Mouse (Mus musculus) liver, embryonic 11.5 days (tissue): ENCODE results near the gene Rcl1. TPM values are rescaled to one million over a fixed set of nuclear protein-coding genes. Genes with fewer than 3 reads are reported as not detected.

Source experiments
- ATAC-seq: fragments of 200-750 bp; cut with Nextera tagmentation; replicated peaks from 2 replicates; pipeline ENCODE4 v1.8.0; 2017; ENCODE audit warnings: moderate number of reproducible peaks, mild to moderate bottlenecking, moderate TSS enrichment, moderate library complexity; ENCODE audit not compliant: low FRiP score
- DNase-seq: peaks from one replicate; pipeline ENCODE4 v3.0.0-alpha.2; 2017; ENCODE audit warnings: low spot score
- H3K27ac ChIP-seq: fragments of 300-500 bp; sonication (generic); 2 replicates; pipeline ENCODE4 v1.5.1; 2014; ENCODE audit warnings: mild to moderate bottlenecking, low read depth, low read length, control low read depth
- H3K27me3 ChIP-seq: fragments of 300-500 bp; sonication (generic); replicated peaks from 2 replicates; pipeline ENCODE4 v1.6.1; 2014; ENCODE audit warnings: low read length, mixed read lengths; ENCODE audit not compliant: control insufficient read depth, insufficient read depth
- H3K36me3 ChIP-seq: fragments of 300-500 bp; sonication (generic); 2 replicates; pipeline ENCODE4 v1.6.1; 2014; ENCODE audit warnings: mild to moderate bottlenecking, low read length, moderate library complexity, mixed read lengths; ENCODE audit not compliant: control insufficient read depth, insufficient read depth
- H3K4me1 ChIP-seq: fragments of 300-500 bp; sonication (generic); replicated peaks from 2 replicates; pipeline ENCODE4 v1.6.1; 2014; ENCODE audit warnings: low read length, mixed read lengths; ENCODE audit not compliant: control insufficient read depth, insufficient read depth
- H3K4me2 ChIP-seq: fragments of 300-500 bp; sonication (generic); 2 replicates; pipeline ENCODE4 v1.6.1; 2014; ENCODE audit warnings: mild to moderate bottlenecking, control low read depth, moderate library complexity
- H3K4me3 ChIP-seq: fragments of 300-500 bp; sonication (generic); 2 replicates; pipeline ENCODE4 v1.5.1; 2014; ENCODE audit warnings: low read depth, low read length, control low read depth
- H3K9ac ChIP-seq: fragments of 300-500 bp; sonication (generic); 2 replicates; pipeline ENCODE4 v1.6.1; 2014; ENCODE audit warnings: low read depth, low read length, control low read depth
- H3K9me3 ChIP-seq: fragments of 300-500 bp; sonication (generic); 2 replicates; pipeline ENCODE4 v1.6.1; 2016; ENCODE audit warnings: low read length, inconsistent platforms, mixed read lengths; ENCODE audit not compliant: control insufficient read depth
- WGBS: fragments of 180-500 bp; shearing (Covaris S2); extraction: QIAGEN DNeasy Blood & Tissue Kit; methylation state at CpG from one replicate; pipeline ENCODE4 v1.1.7; 2014; 5-methylcytosine and 5-hydroxymethylcytosine counted together
- polyA plus RNA-seq: library from polyadenylated mRNA; unstranded; fragments of >200 nt; fragmentation: Nextera tagmentation; extraction: Ambion mirVana; gene quantifications from 2 replicates; pipeline ENCODE4 v1.2.1, GENCODE M21; 2014

The Rcl1 gene
- polyA plus RNA-seq, 1 experiment from 2014 or later: 114 TPM

DNA sequence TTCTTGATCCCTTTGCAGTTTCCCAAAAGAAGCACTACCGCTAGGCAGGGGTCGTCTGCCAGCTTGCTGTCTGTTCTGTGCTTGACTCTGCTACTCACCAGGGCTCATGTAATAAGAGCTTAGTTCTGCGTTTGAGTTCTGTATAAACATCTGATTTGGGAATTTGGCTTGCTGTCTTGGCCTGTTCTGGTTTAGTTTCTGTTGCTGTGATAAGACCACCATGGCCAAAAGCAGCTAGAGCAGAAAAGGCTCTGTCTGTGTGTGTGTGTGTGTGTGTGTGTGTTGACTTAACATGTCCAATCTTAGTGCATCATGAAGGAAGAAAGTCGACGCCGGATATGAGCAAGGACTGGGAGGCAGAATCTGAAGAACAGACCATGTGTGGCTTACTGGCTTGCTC is 44.2 kb downstream of the Rcl1 start:
- H3K36me3 ChIP-seq: peaks cover 7% of the 10 kb centered on the region; the same call in 1 of the 2 replicates
- H3K4me1 ChIP-seq: no peaks in the 10 kb centered on the region; the same call in 1 of the 2 replicates
- ATAC-seq (no peak), DNase-seq (no peak)
- H3K27ac ChIP-seq: no peak overlapping the region
- no peak overlapping the region for H3K9ac ChIP-seq
- H3K4me3 ChIP-seq: no peak overlapping the region
- no peaks in the 10 kb centered on the region for H3K9me3 ChIP-seq
- no peaks in the 10 kb centered on the region for H3K27me3 ChIP-seq
- no peak overlapping the region for H3K4me2 ChIP-seq
- WGBS: 84% methylated on average over 6 of the region's 6 CpGs

DNA sequence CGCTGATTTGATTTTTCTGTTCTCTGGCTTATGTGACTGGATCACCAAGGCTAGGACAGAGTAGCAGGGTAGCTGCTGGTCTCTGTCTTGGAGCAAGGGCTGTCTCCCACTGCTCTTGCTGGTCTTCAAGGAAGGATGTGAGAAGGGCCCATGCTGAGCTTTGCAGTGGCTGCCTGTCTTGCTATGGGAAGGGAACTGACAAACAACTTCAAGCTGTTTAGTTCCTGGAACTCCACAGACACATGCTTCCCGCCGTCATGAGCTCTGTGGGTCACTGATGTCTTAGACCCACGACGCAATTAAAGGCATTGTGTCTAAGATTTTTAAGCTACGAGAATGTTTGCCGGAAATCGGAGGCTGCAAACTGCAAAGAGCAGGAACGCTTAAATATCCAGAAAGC is 45.6 kb downstream of the Rcl1 start:
- H3K4me2 ChIP-seq: no peak overlapping the region
- no peaks in the 10 kb centered on the region for H3K4me1 ChIP-seq
- no peak overlapping the region for H3K4me3 ChIP-seq
- H3K27me3 ChIP-seq: no peaks in the 10 kb centered on the region
- peaks cover 7% of the 10 kb centered on the region; the same call in 1 of the 2 replicates for H3K36me3 ChIP-seq
- no peak overlapping the region for H3K27ac ChIP-seq
- DNase-seq: no peak
- 86% methylated on average over 9 of the region's 9 CpGs for WGBS
- no peak overlapping the region for H3K9ac ChIP-seq
- no peaks in the 10 kb centered on the region for H3K9me3 ChIP-seq
- no peak for ATAC-seq

- WGBS: 61% methylated on average over 6 of the region's 6 CpGs
These were observed 48.4 kb downstream of the Rcl1 start for GRCm38 (mm10) chr19:29149583-29149982.

GRCm38 (mm10) chr19:29150038-29150437 is 48.9 kb downstream of the Rcl1 start:
- DNase-seq (no peak), ATAC-seq (no peak)
- H3K4me1 ChIP-seq: no peaks in the 10 kb centered on the region
- H3K27me3 ChIP-seq: no peaks in the 10 kb centered on the region
- no peak overlapping the region for H3K9ac ChIP-seq
- no peaks in the 10 kb centered on the region; the same call in 1 of the 2 replicates for H3K36me3 ChIP-seq
- H3K4me2 ChIP-seq: no peak overlapping the region
- no peak overlapping the region for H3K4me3 ChIP-seq
- WGBS: 60% methylated on average over 6 of the region's 6 CpGs
- H3K27ac ChIP-seq: no peak overlapping the region
- H3K9me3 ChIP-seq: no peaks in the 10 kb centered on the region

More at GRCm38 (mm10) chr19:29149583-29149982, 48.4 kb downstream of the Rcl1 start:
- no peaks in the 10 kb centered on the region for H3K4me1 ChIP-seq
- no peak overlapping the region for H3K9ac ChIP-seq
- H3K9me3 ChIP-seq: no peaks in the 10 kb centered on the region
- H3K4me3 ChIP-seq: no peak overlapping the region
- no peak overlapping the region for H3K4me2 ChIP-seq
- DNase-seq (no peak), ATAC-seq (no peak)
- H3K27ac ChIP-seq: no peak overlapping the region
- no peaks in the 10 kb centered on the region for H3K27me3 ChIP-seq
- peaks cover 4% of the 10 kb centered on the region; the same call in 1 of the 2 replicates for H3K36me3 ChIP-seq

DNA sequence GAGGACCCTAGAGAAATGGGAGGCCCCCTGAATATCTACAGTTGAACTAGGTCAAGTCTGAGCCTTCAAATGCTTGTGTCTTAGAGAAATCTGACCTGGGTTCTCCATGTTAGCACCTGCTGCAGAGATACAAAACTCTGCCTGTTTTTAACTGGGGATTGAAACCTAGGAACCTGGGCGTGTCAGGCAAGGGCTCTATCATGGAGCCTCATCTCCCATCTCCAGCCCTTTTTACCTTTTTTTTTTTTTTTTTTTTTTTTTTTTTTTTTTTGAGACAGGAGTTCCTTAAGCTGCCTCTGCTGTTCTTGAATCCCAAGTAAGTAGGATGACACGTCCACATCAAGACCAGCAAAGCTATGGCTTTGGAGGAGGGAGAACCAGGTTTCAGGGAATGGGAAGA is 50.3 kb downstream of the Rcl1 start:
- Histone ChIP-seq H3K4me2 (no peak overlapping the region), H3K9me3 (no peaks in the 10 kb centered on the region), H3K27ac (no peak overlapping the region), H3K9ac (no peak overlapping the region), H3K27me3 (no peaks in the 10 kb centered on the region), H3K4me3 (no peak overlapping the region), H3K36me3 (no peaks in the 10 kb centered on the region), H3K4me1 (no peaks in the 10 kb centered on the region)
- 79% methylated on average over 2 of the region's 2 CpGs for WGBS
- DNase-seq: no peak
- ATAC-seq: no peak

- WGBS: 77% methylated on average over 3 of the region's 3 CpGs
These were observed 54.4 kb downstream of the Rcl1 start for GRCm38 (mm10) chr19:29155552-29155951.

GRCm38 (mm10) chr19:29156417-29156816 is 55.2 kb downstream of the Rcl1 start:
- 48% methylated on average over 3 of the region's 3 CpGs for WGBS

More at GRCm38 (mm10) chr19:29155552-29155951, 54.4 kb downstream of the Rcl1 start:
- no peaks in the 10 kb centered on the region for H3K27me3 ChIP-seq
- DNase-seq (no peak), ATAC-seq (no peak)
- H3K9ac ChIP-seq: no peak overlapping the region
- no peaks in the 10 kb centered on the region for H3K4me1 ChIP-seq
- H3K9me3 ChIP-seq: no peaks in the 10 kb centered on the region; the same call in 1 of the 2 replicates
- no peak overlapping the region for H3K4me2 ChIP-seq
- H3K27ac ChIP-seq: no peak overlapping the region
- H3K36me3 ChIP-seq: no peaks in the 10 kb centered on the region
- H3K4me3 ChIP-seq: no peak overlapping the region

GRCm38 (mm10) chr19:29157678-29158466 is 56.7 kb downstream of the Rcl1 start:
- Histone ChIP-seq H3K9ac (no peak overlapping the region), H3K27ac (no peak overlapping the region), H3K4me2 (no peak overlapping the region), H3K4me1 (no peaks in the 10 kb centered on the region), H3K27me3 (no peaks in the 10 kb centered on the region), H3K4me3 (no peak overlapping the region), H3K9me3 (no peaks in the 10 kb centered on the region; the same call in 1 of the 2 replicates), H3K36me3 (no peaks in the 10 kb centered on the region)
- 78% methylated on average over 5 of the region's 5 CpGs for WGBS
- ATAC-seq (no peak), DNase-seq (no peak)

More at GRCm38 (mm10) chr19:29156417-29156816, 55.2 kb downstream of the Rcl1 start:
- Histone ChIP-seq H3K36me3 (no peaks in the 10 kb centered on the region), H3K4me1 (no peaks in the 10 kb centered on the region), H3K9ac (no peak overlapping the region), H3K9me3 (no peaks in the 10 kb centered on the region; the same call in 1 of the 2 replicates), H3K4me3 (no peak overlapping the region), H3K27ac (no peak overlapping the region), H3K27me3 (no peaks in the 10 kb centered on the region), H3K4me2 (no peak overlapping the region)
- ATAC-seq (no peak), DNase-seq (no peak)

DNA sequence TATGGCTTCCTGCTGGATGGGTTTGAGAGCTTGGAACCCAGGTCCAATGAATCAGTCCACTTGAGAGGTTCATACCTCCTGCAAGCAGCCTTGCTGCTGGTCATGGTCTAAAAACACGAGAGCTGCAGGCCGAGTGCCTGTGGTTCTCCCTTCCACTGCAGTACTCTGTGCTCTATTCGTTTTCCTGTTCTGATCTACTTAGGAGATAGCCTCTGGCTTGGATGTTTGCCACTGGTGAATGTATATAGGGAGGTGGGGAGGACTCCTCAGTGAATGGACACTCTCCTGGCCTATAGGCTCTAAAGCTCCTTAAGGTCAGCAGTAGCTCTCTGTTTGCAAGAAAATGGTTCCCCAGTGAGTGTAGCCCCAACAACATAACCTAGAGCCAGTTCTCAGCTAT is 57.3 kb downstream of the Rcl1 start:
- DNase-seq: no peak
- H3K27me3 ChIP-seq: no peaks in the 10 kb centered on the region
- H3K4me2 ChIP-seq: no peak overlapping the region
- no peak for ATAC-seq
- no peak overlapping the region for H3K9ac ChIP-seq
- H3K27ac ChIP-seq: no peak overlapping the region
- H3K4me3 ChIP-seq: no peak overlapping the region
- no peaks in the 10 kb centered on the region; the same call in 1 of the 2 replicates for H3K9me3 ChIP-seq
- no peaks in the 10 kb centered on the region for H3K4me1 ChIP-seq
- 75% methylated on average over 3 of the region's 3 CpGs for WGBS
- no peaks in the 10 kb centered on the region for H3K36me3 ChIP-seq
